Mouse (Mus musculus): Measurements from ENCODE around the gene Clstn2.

Gene Clstn2

GRCm38 (mm10) chr9:97772431-97772830, 260.6 kb downstream of the Clstn2 start:
- 65% methylated on average over 3 of the region's 3 CpGs for WGBS

GRCm38 (mm10) chr9:97769331-97769730, 263.6 kb downstream of the Clstn2 start:
- WGBS, result 64% methylated on average over 5 of the region's 5 CpGs

GRCm38 (mm10) chr9:97765251-97765767, 267.7 kb downstream of the Clstn2 start:
- WGBS, result 79% methylated on average over 6 of the region's 6 CpGs

GRCm38 (mm10) chr9:97763048-97763447, 269.9 kb downstream of the Clstn2 start:
- WGBS, result 61% methylated on average over 4 of the region's 4 CpGs

GRCm38 (mm10) chr9:97755599-97756270, 277.2 kb downstream of the Clstn2 start:
- WGBS, result 75% methylated on average over 7 of the region's 7 CpGs

- 45% methylated on average over 2 of the region's 2 CpGs for WGBS
Observed at GRCm38 (mm10) chr9:97753715-97754114, 279.3 kb downstream of the Clstn2 start.

- WGBS, result 41% methylated on average over 2 of the region's 2 CpGs
Observed at GRCm38 (mm10) chr9:97746574-97746973, 286.4 kb downstream of the Clstn2 start.

GRCm38 (mm10) chr9:97727715-97728486, 305.1 kb downstream of the Clstn2 start:
- WGBS, result 77% methylated on average over 3 of the region's 3 CpGs

GRCm38 (mm10) chr9:97717005-97717404, 316.0 kb downstream of the Clstn2 start:
- 51% methylated on average over 7 of the region's 7 CpGs for whole genome bisulfite sequencing

GRCm38 (mm10) chr9:97712888-97713287, 320.1 kb downstream of the Clstn2 start:
- WGBS, result 60% methylated on average over 3 of the region's 3 CpGs

GRCm38 (mm10) chr9:97703901-97704503, 329.0 kb downstream of the Clstn2 start:
- WGBS, result 76% methylated on average over 4 of the region's 4 CpGs

GRCm38 (mm10) chr9:97702989-97703388, 330.0 kb downstream of the Clstn2 start:
- WGBS, result 60% methylated on average over 2 of the region's 2 CpGs

- 81% methylated on average over 3 of the region's 3 CpGs for WGBS
Observed at GRCm38 (mm10) chr9:97699983-97700382, 333.0 kb downstream of the Clstn2 start.

- 65% methylated on average over 2 of the region's 2 CpGs for WGBS
Observed at GRCm38 (mm10) chr9:97699020-97699419, 334.0 kb downstream of the Clstn2 start.

- 61% methylated on average over 10 of the region's 10 CpGs for WGBS
Observed at GRCm38 (mm10) chr9:97698071-97698470, 334.9 kb downstream of the Clstn2 start.

- 77% methylated on average over 5 of the region's 5 CpGs for WGBS
Observed at GRCm38 (mm10) chr9:97696655-97697235, 336.2 kb downstream of the Clstn2 start.

GRCm38 (mm10) chr9:97695278-97695677, 337.7 kb downstream of the Clstn2 start:
- WGBS, result 29% methylated on average over 1 of the region's 1 CpGs

GRCm38 (mm10) chr9:97686826-97687425, 346.1 kb downstream of the Clstn2 start:
- WGBS, result 73% methylated on average over 4 of the region's 4 CpGs

GRCm38 (mm10) chr9:97685664-97686063, 347.3 kb downstream of the Clstn2 start:
- 31% methylated on average over 4 of the region's 4 CpGs for WGBS

GRCm38 (mm10) chr9:97679106-97679505, 353.9 kb downstream of the Clstn2 start:
- WGBS, result 75% methylated on average over 4 of the region's 4 CpGs

- 51% methylated on average over 3 of the region's 3 CpGs for WGBS
Observed at GRCm38 (mm10) chr9:97677075-97677474, 355.9 kb downstream of the Clstn2 start.

- WGBS, result 46% methylated on average over 5 of the region's 5 CpGs
Observed at GRCm38 (mm10) chr9:97672681-97673080, 360.3 kb downstream of the Clstn2 start.

Measured in cerebral cortex, adult 2 months (tissue).